Mouse (Mus musculus): ENCODE measurements around the gene Pycr1. TPM values are rescaled to one million over a fixed set of nuclear protein-coding genes. Genes with fewer than 3 reads are reported as not detected.

The Pycr1 gene
- polyA plus RNA-seq, 1 experiment from 2014 or later, result 37.5 TPM

GRCm38 (mm10) chr11:120606764-120607163, 36.8 kb downstream of the Pycr1 start:
- peaks cover 85% of the 10 kb centered on the region for H3K36me3 ChIP-seq (replicated peaks)
- H3K9me3 ChIP-seq, result no peaks in the 10 kb centered on the region
- 79% methylated on average over 4 of the region's 4 CpGs for WGBS
- H3K4me3 ChIP-seq, result no peak overlapping the region
- peaks cover 38% of the 10 kb centered on the region for H3K27me3 ChIP-seq (ENCODE audit: poor library complexity, severe bottlenecking)
- no peak for DNase-seq (ENCODE audit: extremely low spot score, low spot score)
- H3K27ac ChIP-seq, result no peak overlapping the region
- peaks cover 27% of the 10 kb centered on the region for H3K4me1 ChIP-seq

GRCm38 (mm10) chr11:120605667-120606066, 37.9 kb downstream of the Pycr1 start:
- Histone ChIP-seq H3K36me3 (replicated peaks) (peaks cover 82% of the 10 kb centered on the region), H3K27ac (no peak overlapping the region), H3K4me1 (peaks cover 27% of the 10 kb centered on the region), H3K9me3 (no peaks in the 10 kb centered on the region), H3K27me3 (ENCODE audit: poor library complexity, severe bottlenecking) (peaks cover 38% of the 10 kb centered on the region), H3K4me3 (no peak overlapping the region)
- WGBS, result 94% methylated on average over 7 of the region's 7 CpGs
- no peak for DNase-seq (ENCODE audit: extremely low spot score, low spot score)

- no peak overlapping the region for H3K27ac ChIP-seq
- peaks cover 30% of the 10 kb centered on the region for H3K4me1 ChIP-seq
- WGBS, result 74% methylated on average over 2 of the region's 2 CpGs
- no peaks in the 10 kb centered on the region for H3K9me3 ChIP-seq
- no peak for DNase-seq (ENCODE audit: extremely low spot score, low spot score)
- peaks cover 79% of the 10 kb centered on the region for H3K36me3 ChIP-seq (replicated peaks)
- H3K27me3 ChIP-seq (ENCODE audit: poor library complexity, severe bottlenecking), result peaks cover 23% of the 10 kb centered on the region
- no peak overlapping the region for H3K4me3 ChIP-seq
Measured at GRCm38 (mm10) chr11:120603545-120603944, 40.0 kb downstream of the Pycr1 start.

GRCm38 (mm10) chr11:120600716-120601115, 42.9 kb downstream of the Pycr1 start:
- H3K27ac ChIP-seq, result no peak overlapping the region
- WGBS, result 94% methylated on average over 3 of the region's 3 CpGs
- no peaks in the 10 kb centered on the region for H3K27me3 ChIP-seq (ENCODE audit: poor library complexity, severe bottlenecking)
- no peaks in the 10 kb centered on the region for H3K9me3 ChIP-seq
- H3K4me3 ChIP-seq, result no peak overlapping the region
- peaks cover 80% of the 10 kb centered on the region for H3K36me3 ChIP-seq (replicated peaks)
- peaks cover 38% of the 10 kb centered on the region for H3K4me1 ChIP-seq
- DNase-seq (ENCODE audit: extremely low spot score, low spot score), result no peak

- H3K4me3 ChIP-seq, result peak overlapping the region; percentile 100
- peaks cover 44% of the 10 kb centered on the region for H3K4me1 ChIP-seq
- H3K36me3 ChIP-seq (replicated peaks), result peaks cover 80% of the 10 kb centered on the region
- no peak for DNase-seq (ENCODE audit: extremely low spot score, low spot score)
- H3K27ac ChIP-seq, result peak overlapping the region; percentile 99
- 55% methylated on average over 17 of the region's 17 CpGs for WGBS
- no peaks in the 10 kb centered on the region for H3K27me3 ChIP-seq (ENCODE audit: poor library complexity, severe bottlenecking)
- no peaks in the 10 kb centered on the region for H3K9me3 ChIP-seq
Measured at GRCm38 (mm10) chr11:120598990-120599549, 44.5 kb downstream of the Pycr1 start.

- under 1% methylated on average over 88 of the region's 88 CpGs for WGBS
- no peaks in the 10 kb centered on the region for H3K9me3 ChIP-seq
- no peaks in the 10 kb centered on the region for H3K27me3 ChIP-seq (ENCODE audit: poor library complexity, severe bottlenecking)
- DNase-seq (ENCODE audit: extremely low spot score, low spot score), result peak; percentile 93
- peak within 1 kb of the TSS; percentile 99 for H3K27ac ChIP-seq
- peak within 1 kb of the TSS; percentile 100 for H3K4me3 ChIP-seq
- H3K4me1 ChIP-seq, result peaks cover 44% of the 10 kb centered on the region
- peaks cover 80% of the 10 kb centered on the region for H3K36me3 ChIP-seq (replicated peaks)
Measured at GRCm38 (mm10) chr11:120598283-120598989, 45.1 kb downstream of the Pycr1 start, which contains the start of the genes Alyref and Anapc11. Gene Alyref, minus strand, starts transcription at chr11:120598365. Gene Anapc11, plus strand, starts transcription at chr11:120598421.

GRCm38 (mm10) chr11:120597240-120598235, 46.0 kb downstream of the Pycr1 start:
- Histone ChIP-seq H3K4me3 (peak overlapping the region; percentile 100), H3K9me3 (no peaks in the 10 kb centered on the region), H3K4me1 (peaks cover 44% of the 10 kb centered on the region), H3K27me3 (ENCODE audit: poor library complexity, severe bottlenecking) (no peaks in the 10 kb centered on the region), H3K36me3 (replicated peaks) (peaks cover 80% of the 10 kb centered on the region), H3K27ac (peak overlapping the region; percentile 99)
- WGBS, result 5% methylated on average over 97 of the region's 99 CpGs
- no peak for DNase-seq (ENCODE audit: extremely low spot score, low spot score)

- Histone ChIP-seq H3K27me3 (ENCODE audit: poor library complexity, severe bottlenecking) (no peaks in the 10 kb centered on the region), H3K9me3 (peaks cover 4% of the 10 kb centered on the region; the same call in 1 of the 2 replicates), H3K27ac (no peak overlapping the region), H3K4me1 (no peaks in the 10 kb centered on the region), H3K36me3 (replicated peaks) (peaks cover 99% of the 10 kb centered on the region), H3K4me3 (no peak overlapping the region)
- no peak for DNase-seq (ENCODE audit: extremely low spot score, low spot score)
- WGBS, result 91% methylated on average over 6 of the region's 6 CpGs
Measured at GRCm38 (mm10) chr11:120588531-120588930, 55.0 kb downstream of the Pycr1 start.

Small RNA genes lying within 50 kb of the gene (microRNA-seq; reads per million reads assigned to microRNA genes)
- 2.7 reads per million for gene Mir6936

Other genes with a start within 250 kb of the Pycr1 start
- gene Nploc4, start 206.1 kb downstream of the Pycr1 start, polyA plus RNA-seq (2016; fragmentation: Nextera tagmentation; extraction: Ambion mirVana), result 45.9 and 46.9 TPM in 2 replicates
- gene Tspan10, start 201.1 kb downstream of the Pycr1 start, polyA plus RNA-seq (2016; fragmentation: Nextera tagmentation; extraction: Ambion mirVana), result 0.30 and 1.6 TPM in 2 replicates
- 0.25 and 0.41 TPM in 2 replicates for gene Pde6g, start 190.3 kb downstream of the Pycr1 start, polyA plus RNA-seq (2016; fragmentation: Nextera tagmentation; extraction: Ambion mirVana)
- 8.7 and 11.8 TPM in 2 replicates for gene Oxld1, start 185.7 kb downstream of the Pycr1 start, polyA plus RNA-seq (2016; fragmentation: Nextera tagmentation; extraction: Ambion mirVana)
- gene Ccdc137, start 185.7 kb downstream of the Pycr1 start, polyA plus RNA-seq (2016; fragmentation: Nextera tagmentation; extraction: Ambion mirVana), result 39.6 and 46.3 TPM in 2 replicates
- gene Arl16, start 176.2 kb downstream of the Pycr1 start, polyA plus RNA-seq (2016; fragmentation: Nextera tagmentation; extraction: Ambion mirVana), result 60.7 and 62.1 TPM in 2 replicates
- gene Mrpl12, start 159.2 kb downstream of the Pycr1 start, polyA plus RNA-seq (2016; fragmentation: Nextera tagmentation; extraction: Ambion mirVana), result 211 and 215 TPM in 2 replicates
- gene Slc25a10, start 151.9 kb downstream of the Pycr1 start, polyA plus RNA-seq (2016; fragmentation: Nextera tagmentation; extraction: Ambion mirVana), result 69.3 and 71.6 TPM in 2 replicates
- 0.07 and 0.16 TPM in 2 replicates for gene Gcgr, start 113.1 kb downstream of the Pycr1 start, polyA plus RNA-seq (2016; fragmentation: Nextera tagmentation; extraction: Ambion mirVana)
- 205 and 212 TPM in 2 replicates for gene Mcrip1, start 94.0 kb downstream of the Pycr1 start, polyA plus RNA-seq (2016; fragmentation: Nextera tagmentation; extraction: Ambion mirVana)
- not detected in 2 replicates for gene Ppp1r27, start 92.6 kb downstream of the Pycr1 start, polyA plus RNA-seq (2016; fragmentation: Nextera tagmentation; extraction: Ambion mirVana)
- 485 and 533 TPM in 2 replicates for gene P4hb, start 70.5 kb downstream of the Pycr1 start, polyA plus RNA-seq (2016; fragmentation: Nextera tagmentation; extraction: Ambion mirVana)
- gene Arhgdia, start 62.1 kb downstream of the Pycr1 start, polyA plus RNA-seq (2016; fragmentation: Nextera tagmentation; extraction: Ambion mirVana), result 744 and 753 TPM in 2 replicates
- 618 and 646 TPM in 2 replicates for gene Alyref, start 45.4 kb downstream of the Pycr1 start, polyA plus RNA-seq (2016; fragmentation: Nextera tagmentation; extraction: Ambion mirVana)
- gene Anapc11, start 45.3 kb downstream of the Pycr1 start, polyA plus RNA-seq (2016; fragmentation: Nextera tagmentation; extraction: Ambion mirVana), result 218 and 228 TPM in 2 replicates
- 0.44 TPM in 1 of 2 replicates, not detected in the other for gene Npb, start 35.3 kb downstream of the Pycr1 start, polyA plus RNA-seq (2016; fragmentation: Nextera tagmentation; extraction: Ambion mirVana)
- 145 and 148 TPM in 2 replicates for gene Pcyt2, start 25.8 kb downstream of the Pycr1 start, polyA plus RNA-seq (2016; fragmentation: Nextera tagmentation; extraction: Ambion mirVana)
- 30.1 and 32.8 TPM in 2 replicates for gene Sirt7, start 18.5 kb downstream of the Pycr1 start, polyA plus RNA-seq (2016; fragmentation: Nextera tagmentation; extraction: Ambion mirVana)
- 20.2 and 22.7 TPM in 2 replicates for gene Mafg, start 10.2 kb downstream of the Pycr1 start, polyA plus RNA-seq (2016; fragmentation: Nextera tagmentation; extraction: Ambion mirVana)
- gene Myadml2, start 4.4 kb upstream of the Pycr1 start, polyA plus RNA-seq (2016; fragmentation: Nextera tagmentation; extraction: Ambion mirVana), result not detected in 2 replicates
- 0.57 and 0.75 TPM in 2 replicates for gene Notum, start 17.4 kb upstream of the Pycr1 start, polyA plus RNA-seq (2016; fragmentation: Nextera tagmentation; extraction: Ambion mirVana)
- 134 and 142 TPM in 2 replicates for gene Aspscr1, start 29.2 kb upstream of the Pycr1 start, polyA plus RNA-seq (2016; fragmentation: Nextera tagmentation; extraction: Ambion mirVana)
- gene Cenpx, start 70.0 kb upstream of the Pycr1 start, polyA plus RNA-seq (2016; fragmentation: Nextera tagmentation; extraction: Ambion mirVana), result 118 and 133 TPM in 2 replicates
- 51.9 and 59.2 TPM in 2 replicates for gene Lrrc45, start 70.2 kb upstream of the Pycr1 start, polyA plus RNA-seq (2016; fragmentation: Nextera tagmentation; extraction: Ambion mirVana)
- gene Rac3, start 77.7 kb upstream of the Pycr1 start, polyA plus RNA-seq (2016; fragmentation: Nextera tagmentation; extraction: Ambion mirVana), result 23.8 and 28.4 TPM in 2 replicates
- 13.3 and 14.8 TPM in 2 replicates for gene Dcxr, start 83.5 kb upstream of the Pycr1 start, polyA plus RNA-seq (2016; fragmentation: Nextera tagmentation; extraction: Ambion mirVana)
- 1.1 and 1.3 TPM in 2 replicates for gene Cbr2, start 88.3 kb upstream of the Pycr1 start, polyA plus RNA-seq (2016; fragmentation: Nextera tagmentation; extraction: Ambion mirVana)
- 12.3 and 14.2 TPM in 2 replicates for gene Hmga1b, start 119.0 kb upstream of the Pycr1 start, polyA plus RNA-seq (2016; fragmentation: Nextera tagmentation; extraction: Ambion mirVana)
- 39.1 and 43.3 TPM in 2 replicates for gene Rfng, start 140.4 kb upstream of the Pycr1 start, polyA plus RNA-seq (2016; fragmentation: Nextera tagmentation; extraction: Ambion mirVana)
- gene Gps1, start 140.5 kb upstream of the Pycr1 start, polyA plus RNA-seq (2016; fragmentation: Nextera tagmentation; extraction: Ambion mirVana), result 281 and 283 TPM in 2 replicates
- 110 and 111 TPM in 2 replicates for gene Dus1l, start 152.6 kb upstream of the Pycr1 start, polyA plus RNA-seq (2016; fragmentation: Nextera tagmentation; extraction: Ambion mirVana)
- gene Fasn, start 180.8 kb upstream of the Pycr1 start, polyA plus RNA-seq (2016; fragmentation: Nextera tagmentation; extraction: Ambion mirVana), result 134 and 144 TPM in 2 replicates